Mouse (Mus musculus): ENCODE measurements around the gene Kif5c.

Gene Kif5c

GRCm38 (mm10) chr2:49621234-49621633, 2.1 kb downstream of the Kif5c start:
- DNase-seq (ENCODE audit: low spot score in 2 of 2): no peak

GRCm38 (mm10) chr2:49625581-49625980, 6.5 kb downstream of the Kif5c start:
- no peak for DNase-seq (ENCODE audit: low spot score in 2 of 2)

- DNase-seq (ENCODE audit: low spot score in 2 of 2): no peak
Measured at GRCm38 (mm10) chr2:49627611-49628010, 8.5 kb downstream of the Kif5c start.

GRCm38 (mm10) chr2:49628094-49628705, 9.1 kb downstream of the Kif5c start:
- DNase-seq (ENCODE audit: low spot score in 2 of 2): no peak

- DNase-seq (ENCODE audit: low spot score in 2 of 2): no peak
Measured at GRCm38 (mm10) chr2:49629181-49629580, 10.1 kb downstream of the Kif5c start.

- DNase-seq (ENCODE audit: low spot score in 2 of 2): no peak
Measured at GRCm38 (mm10) chr2:49630636-49631035, 11.5 kb downstream of the Kif5c start.

GRCm38 (mm10) chr2:49633231-49633630, 14.1 kb downstream of the Kif5c start:
- no peak for DNase-seq (ENCODE audit: low spot score in 2 of 2)

- no peak for DNase-seq (ENCODE audit: low spot score in 2 of 2)
Measured at GRCm38 (mm10) chr2:49642761-49643160, 23.7 kb downstream of the Kif5c start.

- DNase-seq (ENCODE audit: low spot score in 2 of 2): no peak
Measured at GRCm38 (mm10) chr2:49643756-49644155, 24.7 kb downstream of the Kif5c start.

- DNase-seq (ENCODE audit: low spot score in 2 of 2): no peak
Measured at GRCm38 (mm10) chr2:49647591-49647990, 28.5 kb downstream of the Kif5c start.

- no peak for DNase-seq (ENCODE audit: low spot score in 2 of 2)
Measured at GRCm38 (mm10) chr2:49648344-49648743, 29.2 kb downstream of the Kif5c start.

GRCm38 (mm10) chr2:49648806-49649205, 29.7 kb downstream of the Kif5c start:
- DNase-seq (ENCODE audit: low spot score in 2 of 2): no peak

GRCm38 (mm10) chr2:49649211-49649610, 30.1 kb downstream of the Kif5c start:
- no peak for DNase-seq (ENCODE audit: low spot score in 2 of 2)

GRCm38 (mm10) chr2:49651737-49652136, 32.6 kb downstream of the Kif5c start:
- no peak for DNase-seq (ENCODE audit: low spot score in 2 of 2)

GRCm38 (mm10) chr2:49654606-49655005, 35.5 kb downstream of the Kif5c start:
- no peak for DNase-seq (ENCODE audit: low spot score in 2 of 2)

- no peak for DNase-seq (ENCODE audit: low spot score in 2 of 2)
Measured at GRCm38 (mm10) chr2:49655195-49655873, 36.2 kb downstream of the Kif5c start.

GRCm38 (mm10) chr2:49655874-49656195, 36.7 kb downstream of the Kif5c start:
- DNase-seq (ENCODE audit: low spot score in 2 of 2): no peak

GRCm38 (mm10) chr2:49656988-49657387, 37.9 kb downstream of the Kif5c start:
- DNase-seq (ENCODE audit: low spot score in 2 of 2): no peak

GRCm38 (mm10) chr2:49657666-49658065, 38.6 kb downstream of the Kif5c start:
- DNase-seq (ENCODE audit: low spot score in 2 of 2): no peak

GRCm38 (mm10) chr2:49658988-49659387, 39.9 kb downstream of the Kif5c start:
- DNase-seq (ENCODE audit: low spot score in 2 of 2): no peak

GRCm38 (mm10) chr2:49659964-49660363, 40.9 kb downstream of the Kif5c start:
- no peak for DNase-seq (ENCODE audit: low spot score in 2 of 2)

GRCm38 (mm10) chr2:49660375-49660923, 41.4 kb downstream of the Kif5c start:
- no peak for DNase-seq (ENCODE audit: low spot score in 2 of 2)

GRCm38 (mm10) chr2:49661348-49661747, 42.2 kb downstream of the Kif5c start:
- DNase-seq (ENCODE audit: low spot score in 2 of 2): no peak
